Mouse (Mus musculus) midbrain, postnatal 0 days (tissue): ENCODE measurements at regions not wholly inside any gene's neighbourhood (a gene's known extent, or its start where the extent isn't known, plus 50 kb on each side); places are given as distances from the start of the nearest gene placed in this dataset.

ENCODE experiments used
- ATAC-seq: fragments of 200-750 bp; cut with Nextera tagmentation; 2 replicates; pipeline ENCODE4 v1.8.0; 2017; ENCODE audit warnings: moderate number of reproducible peaks, mild to moderate bottlenecking, moderate TSS enrichment, moderate library complexity; ENCODE audit not compliant: low FRiP score
- DNase-seq: peaks from one replicate; pipeline ENCODE4 v3.0.0-alpha.2; 2015; ENCODE audit warnings: low spot score
- H3K27ac ChIP-seq: fragments of 300-500 bp; sonication (generic); 2 replicates; pipeline ENCODE4 v1.5.1; 2014; ENCODE audit warnings: low read depth, mild to moderate bottlenecking, low read length, mixed read lengths
- H3K27me3 ChIP-seq: fragments of 300-500 bp; sonication (generic); 2 replicates; pipeline ENCODE4 v1.6.1; 2014; ENCODE audit warnings: low read length, control low read depth, mixed read lengths; ENCODE audit not compliant: insufficient read depth
- H3K36me3 ChIP-seq: fragments of 300-500 bp; sonication (generic); 2 replicates; pipeline ENCODE4 v1.6.1; 2014; ENCODE audit warnings: low read length, control low read depth, mixed read lengths; ENCODE audit not compliant: insufficient read depth
- H3K4me1 ChIP-seq: fragments of 300-500 bp; sonication (generic); 2 replicates; pipeline ENCODE4 v1.6.1; 2014; ENCODE audit warnings: mild to moderate bottlenecking, control low read depth, antibody characterized with exemption, low read length, mixed read lengths; ENCODE audit not compliant: insufficient read depth
- H3K4me2 ChIP-seq: fragments of 300-500 bp; sonication (generic); 2 replicates; pipeline ENCODE4 v1.6.1; 2014; ENCODE audit warnings: low read depth, mild to moderate bottlenecking, low read length, mixed read lengths; ENCODE audit not compliant: poor library complexity, severe bottlenecking
- H3K4me3 ChIP-seq: fragments of 300-500 bp; sonication (generic); 2 replicates; pipeline ENCODE4 v1.5.1; 2014; ENCODE audit warnings: low read depth, mild to moderate bottlenecking, low read length, moderate library complexity
- H3K9ac ChIP-seq: fragments of 300-500 bp; sonication (generic); replicated peaks from 2 replicates; pipeline ENCODE4 v1.6.1; 2014; ENCODE audit warnings: mild to moderate bottlenecking, low read length, moderate library complexity, mixed read lengths; ENCODE audit not compliant: poor library complexity, severe bottlenecking
- H3K9me3 ChIP-seq: fragments of 300-500 bp; sonication (generic); 2 replicates; pipeline ENCODE4 v1.6.1; 2016; ENCODE audit warnings: low read length, control low read depth
- CTCF ChIP-seq: IDR thresholded peaks from 2 replicates; pipeline ENCODE4 v1.5.1; 2016; ENCODE audit warnings: antibody characterized with exemption, mild to moderate bottlenecking
- WGBS: fragments of 180-500 bp; shearing (Covaris S2); extraction: QIAGEN DNeasy Blood & Tissue Kit; methylation state at CpG from one replicate; pipeline ENCODE4 v1.1.7; 2014; 5-methylcytosine and 5-hydroxymethylcytosine counted together

- no peaks in the 10 kb centered on the region for H3K27me3 ChIP-seq
- no peaks in the 10 kb centered on the region for H3K36me3 ChIP-seq
- H3K4me3 ChIP-seq, result no peak overlapping the region
- 20% methylated on average over 6 of the region's 6 CpGs for WGBS
- H3K4me1 ChIP-seq, result no peaks in the 10 kb centered on the region
- no peak overlapping the region for H3K9ac ChIP-seq
- 0 out of 2 replicates have a peak overlapping the region, but pooled peaks have one; percentile 18 for H3K27ac ChIP-seq
- TF ChIP-seq CTCF, result no peak
- DNase-seq (peak; percentile 52), ATAC-seq (peak; percentile 47; the same call in 1 of the 2 replicates)
- no peaks in the 10 kb centered on the region for H3K9me3 ChIP-seq
- H3K4me2 ChIP-seq, result no peak overlapping the region
Measured at GRCm38 (mm10) chr1:73743737-73744554, 380.3 kb downstream of the Tns1 start.

DNA sequence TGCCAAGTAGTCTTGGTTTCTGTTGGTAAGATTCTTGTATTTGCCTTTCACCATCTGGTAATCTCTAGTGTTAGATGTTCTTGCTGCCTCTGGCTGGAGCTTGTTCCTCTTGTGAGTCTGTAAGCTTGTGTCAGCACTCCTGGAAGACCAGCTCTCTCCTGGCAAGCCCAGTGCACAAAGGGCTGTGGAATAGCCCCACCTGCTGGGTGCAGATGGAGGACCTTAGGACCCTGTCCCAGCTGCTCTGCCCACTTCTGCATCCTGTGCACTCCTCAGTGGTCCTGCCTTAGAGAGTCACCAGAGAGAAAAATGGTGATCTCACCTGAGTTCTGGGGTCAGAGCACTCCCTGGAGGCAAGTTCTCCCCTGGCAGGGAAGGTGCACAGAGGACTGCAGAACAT lies 387.2 kb downstream of the Tns1 start:
- DNase-seq, result no peak
- peak; percentile 21; the same call in 1 of the 2 replicates for TF ChIP-seq CTCF

GRCm38 (mm10) chr1:73728377-73728776 lies 395.9 kb downstream of the Tns1 start:
- Histone ChIP-seq H3K4me2 (no peak overlapping the region), H3K27me3 (no peaks in the 10 kb centered on the region), H3K27ac (no peak overlapping the region), H3K4me3 (no peak overlapping the region), H3K4me1 (no peaks in the 10 kb centered on the region), H3K9ac (no peak overlapping the region), H3K9me3 (peaks cover 4% of the 10 kb centered on the region; the same call in 1 of the 2 replicates), H3K36me3 (no peaks in the 10 kb centered on the region)
- ATAC-seq, result no peak
- WGBS, result 92% methylated on average over 1 of the region's 1 CpGs
- TF ChIP-seq CTCF, result no peak
- DNase-seq, result no peak

More for the DNA sequence above, 387.2 kb downstream of the Tns1 start:
- no peak overlapping the region for H3K9ac ChIP-seq
- no peaks in the 10 kb centered on the region for H3K4me1 ChIP-seq
- H3K4me2 ChIP-seq, result no peak overlapping the region
- ATAC-seq, result no peak
- no peak overlapping the region for H3K4me3 ChIP-seq
- no peaks in the 10 kb centered on the region for H3K27me3 ChIP-seq
- no peaks in the 10 kb centered on the region for H3K36me3 ChIP-seq
- H3K9me3 ChIP-seq, result no peaks in the 10 kb centered on the region
- H3K27ac ChIP-seq, result no peak overlapping the region

DNA sequence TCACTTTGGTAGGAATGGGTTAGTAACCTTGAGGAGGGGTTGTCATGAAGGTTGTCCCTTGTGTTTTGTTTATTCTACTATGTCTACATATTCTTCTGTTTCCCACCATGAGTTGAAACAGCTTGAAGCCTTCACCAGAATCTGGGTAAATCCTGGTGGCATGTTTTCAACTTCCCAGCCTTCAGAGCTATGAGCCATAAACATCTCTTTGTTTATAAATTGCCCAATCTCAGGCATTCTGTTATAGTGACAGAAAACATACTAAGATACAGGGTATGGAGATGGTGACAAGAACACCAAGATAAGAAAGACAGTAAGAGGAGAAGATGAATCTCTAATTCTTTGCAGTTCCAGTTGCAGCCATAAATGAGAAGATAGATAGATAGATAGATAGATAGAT lies 396.5 kb downstream of the Tns1 start:
- Histone ChIP-seq H3K4me3 (no peak overlapping the region), H3K4me2 (no peak overlapping the region), H3K9me3 (peaks cover 4% of the 10 kb centered on the region; the same call in 1 of the 2 replicates), H3K4me1 (no peaks in the 10 kb centered on the region), H3K27me3 (no peaks in the 10 kb centered on the region), H3K9ac (no peak overlapping the region), H3K36me3 (no peaks in the 10 kb centered on the region), H3K27ac (no peak overlapping the region)
- TF ChIP-seq CTCF, result no peak
- ATAC-seq (no peak), DNase-seq (no peak)

DNA sequence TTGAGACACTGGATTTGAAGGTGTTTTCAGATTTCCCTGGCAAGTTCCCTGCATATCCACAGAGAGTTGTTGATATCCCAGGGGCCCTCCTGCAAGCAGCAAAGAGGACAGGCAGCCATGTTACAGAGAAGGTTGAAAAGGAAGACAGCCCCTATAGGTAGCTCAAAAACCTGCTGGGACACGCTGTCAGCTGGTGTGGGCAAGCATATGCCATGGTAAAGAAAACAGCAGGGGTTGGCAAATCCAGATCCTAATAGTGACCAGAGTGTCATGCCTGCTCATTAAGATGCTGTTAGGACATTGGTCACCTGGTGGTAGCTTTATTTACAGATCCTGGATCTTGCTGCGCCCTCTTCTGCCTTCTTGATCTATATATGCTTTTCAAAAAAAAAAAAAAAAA lies 397.6 kb downstream of the Tns1 start:
- no peaks in the 10 kb centered on the region for H3K27me3 ChIP-seq
- no peak overlapping the region for H3K9ac ChIP-seq
- no peak overlapping the region for H3K4me2 ChIP-seq
- TF ChIP-seq CTCF, result no peak
- H3K36me3 ChIP-seq, result no peaks in the 10 kb centered on the region
- H3K4me3 ChIP-seq, result no peak overlapping the region
- DNase-seq, result no peak
- 87% methylated on average over 2 of the region's 2 CpGs for WGBS
- no peaks in the 10 kb centered on the region for H3K4me1 ChIP-seq
- no peak for ATAC-seq
- H3K9me3 ChIP-seq, result peaks cover 4% of the 10 kb centered on the region; the same call in 1 of the 2 replicates
- no peak overlapping the region for H3K27ac ChIP-seq

- Histone ChIP-seq H3K4me1 (no peaks in the 10 kb centered on the region), H3K4me2 (no peak overlapping the region), H3K4me3 (no peak overlapping the region), H3K9me3 (peaks cover 4% of the 10 kb centered on the region; the same call in 1 of the 2 replicates), H3K27me3 (no peaks in the 10 kb centered on the region), H3K9ac (no peak overlapping the region), H3K36me3 (no peaks in the 10 kb centered on the region), H3K27ac (no peak overlapping the region)
- WGBS, result 86% methylated on average over 1 of the region's 1 CpGs
- no peak for ATAC-seq
- TF ChIP-seq CTCF, result no peak
- DNase-seq, result peak; percentile 21
Measured at GRCm38 (mm10) chr1:73725486-73725885, 398.8 kb downstream of the Tns1 start.
